Mouse (Mus musculus): ENCODE measurements around the gene Dcaf6.

- TF ChIP-seq CTCF (IDR thresholded peaks at IDR 0.05; ENCODE audit: extremely low read depth, insufficient read length, insufficient replicate concordance, low read depth, low read length): no peak
- TF ChIP-seq POLR2A (IDR thresholded peaks at IDR 0.05; ENCODE audit: low read depth, low read length): no peak
Measured at GRCm38 (mm10) chr1:165327831-165328230, 132.4 kb downstream of the Dcaf6 start.

Measured in small intestine, adult 2 months (tissue).